Mouse (Mus musculus): ENCODE measurements around the gene Cers5. TPM values are rescaled to one million over a fixed set of nuclear protein-coding genes. Genes with fewer than 3 reads are reported as not detected.
"Not testable (repeated sequence)": the region's sequence is repeated elsewhere in the genome, so short reads cannot be mapped to it uniquely, and the experiment has no call there.

Gene Cers5
- total RNA-seq, 2 experiments from 2014 or later = 40.8 to 53.7 TPM

DNA sequence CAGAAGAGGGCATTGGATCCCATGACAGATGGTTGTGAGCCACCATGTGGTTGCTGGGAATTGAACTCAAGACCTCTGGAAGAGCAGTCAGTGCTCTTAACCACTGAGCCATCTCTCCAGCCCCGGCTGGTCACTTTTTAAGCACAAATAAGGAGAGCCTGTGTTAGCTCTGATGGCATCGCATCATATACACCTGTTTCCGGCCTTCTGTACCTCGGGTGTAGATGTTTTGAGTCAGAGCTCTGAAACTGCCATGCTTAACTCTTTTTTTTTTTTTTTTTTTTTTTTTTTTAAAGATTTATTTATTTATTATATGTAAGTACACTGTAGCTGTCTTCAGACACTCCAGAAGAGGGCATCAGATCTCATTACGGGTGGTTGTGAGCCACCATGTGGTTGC, 45.6 kb downstream of the Cers5 start:
- not testable (repeated sequence) for DNase-seq (ENCODE audit: low spot score in 2 of 2)

DNA sequence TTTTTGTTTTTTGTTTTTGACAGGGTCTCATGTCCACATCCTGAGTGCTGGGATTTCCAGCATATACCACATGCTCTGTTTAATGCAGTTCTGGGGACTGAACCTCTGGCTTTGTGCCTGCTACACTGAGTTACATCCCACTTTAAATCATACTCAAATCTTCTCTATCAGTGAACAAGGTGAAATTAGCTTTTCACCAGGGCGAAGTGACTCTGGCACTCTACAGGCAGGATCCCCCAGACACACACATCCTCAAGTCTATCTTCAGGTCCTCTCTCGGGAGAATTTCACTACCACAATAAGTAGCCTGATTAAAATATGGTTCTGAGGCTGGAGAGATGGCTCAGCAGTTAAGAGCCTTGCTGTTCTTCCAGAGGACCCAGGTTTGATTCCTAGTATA, 46.1 kb downstream of the Cers5 start:
- DNase-seq (ENCODE audit: low spot score in 2 of 2) = no peak

DNA sequence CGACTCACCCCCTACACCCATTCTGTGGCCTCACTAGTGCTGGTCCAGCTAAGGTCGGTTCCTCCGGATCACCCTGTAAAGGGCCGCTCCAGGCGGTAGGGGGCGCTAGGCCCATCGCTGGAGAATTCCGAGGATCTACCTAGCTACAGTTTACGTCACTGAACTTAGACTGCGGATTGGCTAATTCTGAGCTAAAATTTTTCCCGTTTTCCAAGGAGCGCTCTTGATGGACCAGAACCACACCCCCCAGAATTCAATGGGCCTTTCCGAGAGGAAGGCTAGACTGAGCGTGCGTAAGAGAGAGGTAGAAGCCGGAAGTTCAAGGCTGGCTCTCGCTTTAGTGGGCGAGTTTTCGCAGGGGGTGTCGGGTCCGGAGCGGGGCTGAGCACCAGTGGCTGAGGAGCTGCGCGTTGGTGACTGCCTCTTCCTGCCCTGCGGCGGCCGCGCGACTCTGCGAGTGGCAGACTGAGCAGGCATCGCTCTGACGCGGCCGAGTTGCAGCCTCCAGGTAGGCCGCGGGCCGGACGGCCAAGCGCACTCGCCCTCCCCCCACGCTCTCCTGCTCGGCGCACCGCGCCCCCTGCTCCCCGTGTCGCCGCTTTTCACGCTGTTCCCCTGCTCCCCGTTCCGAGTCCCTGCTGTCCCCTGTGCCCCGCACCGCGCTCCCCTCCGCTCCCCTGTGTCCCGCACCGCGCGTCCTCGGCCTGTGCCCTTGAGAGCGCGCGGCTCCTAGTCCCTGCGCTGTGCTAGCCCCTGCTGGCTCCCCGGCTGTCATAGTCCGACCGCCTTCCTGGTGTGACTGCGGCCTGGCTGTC, 47.1 kb downstream of the Cers5 start, which contains the start of gene Cox14:
Cox14 (plus strand) TSS at position 278 of the 815 bp plus-strand sequence.
- peak; percentile 96 for DNase-seq (ENCODE audit: low spot score in 2 of 2)

DNA sequence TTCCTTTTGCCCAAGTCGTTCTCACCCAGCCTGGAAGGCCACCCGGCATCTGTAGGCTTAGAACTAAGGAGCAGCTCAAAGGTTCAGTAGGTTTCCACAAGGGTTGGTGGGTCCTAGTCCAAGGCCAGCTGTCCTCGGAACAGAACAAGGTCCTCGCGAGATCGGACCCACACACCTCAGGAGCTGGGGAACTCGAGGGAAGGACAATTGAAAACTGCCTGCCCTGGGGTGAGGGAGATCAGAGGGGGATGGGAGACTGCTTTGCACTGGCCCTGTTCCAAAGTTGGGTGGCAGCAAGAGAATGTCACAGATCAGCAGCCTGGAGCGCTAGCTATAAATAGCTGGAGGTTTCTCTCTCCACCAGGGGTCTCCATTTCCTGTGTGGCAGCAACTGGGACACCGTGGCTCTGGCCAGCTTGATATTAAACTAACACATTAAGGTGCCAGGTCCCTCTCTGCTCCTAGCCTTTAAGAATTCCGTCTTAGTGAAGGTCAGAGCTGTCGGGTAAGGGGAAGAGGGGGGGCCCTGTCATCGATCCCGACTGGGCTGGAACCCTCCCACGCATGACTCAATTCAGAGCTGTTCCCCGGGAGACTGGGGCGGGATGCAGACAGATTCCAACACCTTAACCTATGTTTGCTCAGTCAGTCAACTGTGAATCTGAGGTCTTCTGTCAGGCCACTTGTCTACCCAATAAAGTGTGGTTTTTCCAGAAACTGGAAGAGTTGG, 48.2 kb downstream of the Cers5 start:
- peak in 1 of 2 experiments; percentile 76 for DNase-seq (ENCODE audit: low spot score in 2 of 2)

DNA sequence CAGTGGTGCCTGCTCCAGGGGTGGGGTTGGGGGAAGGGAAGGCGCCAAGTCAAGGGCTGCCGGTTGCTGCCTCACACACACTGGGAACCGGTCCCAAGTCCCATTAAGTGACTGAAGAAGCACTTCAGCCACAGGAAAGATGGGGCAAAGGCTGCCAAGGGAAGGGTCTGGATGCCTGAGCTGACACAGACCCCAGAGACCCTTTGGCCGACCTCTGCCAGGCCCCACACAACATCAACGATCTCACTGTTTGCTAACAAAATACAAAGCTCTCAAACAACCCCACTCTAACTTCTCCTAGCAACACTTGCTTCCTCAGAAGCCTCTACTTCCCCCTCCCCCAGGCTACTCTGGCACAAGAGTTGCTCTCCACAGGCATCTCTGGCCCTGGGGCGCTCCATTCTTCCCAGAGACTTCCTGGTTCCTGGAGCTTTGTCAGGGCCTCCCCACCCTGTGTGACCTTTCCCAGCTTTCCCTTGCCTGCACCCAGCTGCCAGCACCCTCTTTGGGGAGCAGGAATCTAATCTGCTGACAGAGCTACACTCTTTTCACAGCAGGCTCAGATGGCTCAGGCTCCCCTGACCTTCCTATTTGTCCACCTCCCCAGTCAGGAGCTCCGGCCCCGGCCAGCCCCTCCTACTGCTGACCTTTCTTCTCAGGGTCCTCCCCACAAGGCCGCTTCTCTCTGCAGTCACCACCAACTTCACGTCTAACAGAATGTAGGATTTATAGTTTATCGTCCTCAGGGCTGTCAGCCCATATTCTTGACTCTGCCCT, 49.0 kb downstream of the Cers5 start:
- peak; percentile 67 to 74 for DNase-seq (ENCODE audit: low spot score in 2 of 2)

DNA sequence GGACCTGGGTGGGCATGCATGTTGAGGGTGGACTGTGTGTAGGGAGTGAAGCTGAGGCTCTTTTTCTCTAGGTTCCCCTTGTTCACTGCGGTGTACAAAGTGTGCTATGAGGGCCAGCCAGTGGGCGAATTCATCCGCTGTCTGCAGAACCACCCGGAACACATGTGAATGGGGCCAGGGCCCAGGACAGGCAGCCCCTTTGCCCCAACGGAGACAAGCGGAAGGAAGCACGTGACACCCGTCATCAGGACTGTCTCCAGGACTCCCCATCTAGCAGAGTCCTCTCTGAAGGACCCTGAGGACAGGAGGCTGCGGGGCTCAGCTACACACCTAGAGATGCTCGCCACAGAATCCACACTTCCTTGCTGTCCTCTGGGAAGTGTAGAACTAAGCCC, 49.6 kb downstream of the Cers5 start:
- DNase-seq (ENCODE audit: low spot score in 2 of 2) = peak in 1 of 2 experiments; percentile 14

DNA sequence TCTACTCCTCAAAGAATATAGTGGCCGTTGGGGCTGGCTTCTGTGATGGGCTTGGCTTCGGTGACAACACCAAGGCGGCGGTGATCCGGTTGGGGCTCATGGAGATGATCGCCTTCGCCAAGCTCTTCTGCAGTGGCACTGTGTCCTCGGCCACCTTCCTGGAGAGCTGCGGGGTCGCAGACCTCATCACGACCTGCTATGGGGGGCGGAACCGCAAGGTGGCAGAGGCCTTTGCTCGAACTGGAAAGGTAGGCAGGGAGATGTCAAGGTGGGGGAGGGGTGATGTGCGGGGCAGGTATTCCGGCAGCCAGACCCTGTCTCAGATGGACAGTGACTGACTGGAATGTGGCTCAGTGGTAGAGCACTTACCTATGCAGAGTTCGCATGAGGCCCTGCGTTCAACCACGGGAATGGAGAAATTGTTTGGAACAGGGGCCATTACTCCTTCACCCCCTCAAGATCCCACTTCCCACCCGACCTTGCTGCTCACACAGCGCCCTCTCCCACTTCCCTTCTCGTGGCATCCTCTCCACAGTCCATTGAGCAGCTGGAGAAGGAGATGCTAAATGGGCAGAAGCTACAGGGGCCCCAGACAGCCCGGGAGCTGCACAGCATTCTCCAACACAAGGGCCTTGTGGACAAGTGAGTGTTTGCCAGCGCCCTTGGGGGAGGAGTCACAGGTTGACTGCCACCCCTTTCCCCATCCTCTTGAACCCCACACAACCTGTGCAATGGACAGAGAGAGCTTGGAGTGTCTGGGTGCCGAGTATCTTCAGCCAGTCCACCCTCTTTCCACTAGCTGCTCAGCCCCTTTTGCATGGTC, 50.6 kb downstream of the Cers5 start:
- no peak for DNase-seq (ENCODE audit: low spot score in 2 of 2)

DNA sequence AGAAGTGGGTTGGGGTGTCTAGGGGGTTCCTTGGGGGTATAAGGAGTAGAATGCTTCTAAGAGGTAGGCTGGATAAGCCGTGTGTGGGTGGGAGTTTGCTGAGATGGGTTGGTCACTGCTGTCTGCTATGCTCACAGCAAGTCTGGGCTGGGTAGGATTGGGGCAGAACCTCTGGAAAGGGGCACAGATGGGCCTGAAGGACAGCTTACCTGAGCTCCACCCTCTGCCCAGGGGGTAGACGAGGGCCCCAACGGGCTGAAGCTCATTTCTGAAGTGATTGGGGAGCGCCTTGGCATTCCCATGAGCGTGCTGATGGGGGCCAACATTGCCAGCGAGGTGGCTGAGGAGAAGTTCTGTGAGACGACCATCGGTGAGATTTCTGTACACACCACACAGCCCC, 52.8 kb downstream of the Cers5 start:
- DNase-seq (ENCODE audit: low spot score in 2 of 2) = no peak

DNA sequence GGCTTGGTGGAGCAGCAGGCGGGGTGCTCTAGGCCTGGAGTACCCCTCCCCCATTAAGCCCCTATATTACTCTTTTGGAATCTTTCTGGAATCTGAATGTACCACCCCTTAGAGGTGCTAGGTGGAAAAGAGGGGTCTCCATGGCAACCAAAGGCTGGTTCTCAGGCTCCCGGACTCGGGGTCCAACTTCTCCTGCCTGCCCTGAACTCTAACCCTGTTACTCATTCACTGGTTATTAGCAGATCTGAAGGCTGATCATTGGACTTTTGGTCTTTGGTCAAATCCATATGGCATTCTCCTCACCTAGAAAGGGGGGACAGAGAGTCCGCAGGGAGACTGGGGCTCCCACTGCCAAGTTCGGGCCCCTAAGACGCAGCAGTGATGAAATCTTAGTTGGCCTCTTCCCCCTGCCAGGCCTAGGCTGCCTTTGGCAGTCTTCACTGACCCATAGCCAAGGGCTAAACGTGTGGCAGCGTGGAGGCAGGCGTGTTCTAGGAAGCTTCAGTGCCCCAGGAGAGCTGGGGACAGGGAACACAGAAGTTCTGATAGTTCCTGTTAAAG, 54.1 kb downstream of the Cers5 start:
- peak in 1 of 2 experiments; percentile 32 for DNase-seq (ENCODE audit: low spot score in 2 of 2)

DNA sequence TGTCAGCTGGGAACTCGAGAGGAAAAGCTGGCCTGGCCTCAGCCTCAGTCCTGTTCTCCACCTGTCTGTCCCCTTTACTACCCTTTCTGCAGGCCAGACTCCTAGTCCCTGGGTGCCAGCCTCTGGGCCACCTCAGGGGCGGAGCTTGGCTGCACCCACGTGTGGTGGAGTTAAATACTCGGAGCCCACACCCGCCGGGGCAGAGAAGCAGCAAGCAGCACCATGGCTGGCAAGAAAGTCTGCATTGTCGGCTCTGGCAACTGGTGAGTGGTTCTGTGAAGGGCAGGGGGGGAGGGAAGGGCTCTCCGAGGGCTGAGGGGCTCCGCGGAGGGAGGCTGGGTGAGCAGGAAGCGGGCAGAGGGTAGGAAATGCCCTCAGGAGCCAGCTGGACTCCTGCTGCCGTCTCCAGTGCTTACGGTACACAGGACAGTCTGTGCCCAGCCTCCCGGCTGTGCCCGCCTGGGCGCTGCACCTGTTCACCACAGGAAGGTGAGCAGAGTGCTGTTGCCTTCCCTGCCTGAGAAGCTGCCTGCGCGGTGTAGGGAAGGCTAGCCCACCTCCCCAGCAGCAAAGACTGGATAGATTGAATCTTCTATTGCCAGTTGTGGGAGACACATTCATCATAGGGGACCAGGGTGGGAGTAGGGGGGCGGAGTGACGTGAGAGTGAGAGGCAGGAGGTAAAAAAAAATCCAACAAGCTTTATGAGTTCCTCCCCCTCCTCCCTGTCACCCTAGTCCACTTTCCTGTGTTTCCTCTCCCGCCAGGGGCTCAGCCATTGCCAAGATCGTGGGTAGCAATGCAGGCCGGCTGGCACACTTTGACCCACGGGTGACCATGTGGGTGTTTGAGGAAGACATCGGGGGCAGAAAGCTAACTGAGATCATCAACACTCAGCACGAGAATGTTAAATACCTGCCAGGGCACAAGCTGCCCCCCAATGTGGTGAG, 55.0 kb downstream of the Cers5 start, which contains the start of gene Gpd1:
Gpd1 (plus strand) TSS at position 130 of the 949 bp plus-strand sequence.
- peak; percentile 67 to 76 for DNase-seq (ENCODE audit: low spot score in 2 of 2)

DNA sequence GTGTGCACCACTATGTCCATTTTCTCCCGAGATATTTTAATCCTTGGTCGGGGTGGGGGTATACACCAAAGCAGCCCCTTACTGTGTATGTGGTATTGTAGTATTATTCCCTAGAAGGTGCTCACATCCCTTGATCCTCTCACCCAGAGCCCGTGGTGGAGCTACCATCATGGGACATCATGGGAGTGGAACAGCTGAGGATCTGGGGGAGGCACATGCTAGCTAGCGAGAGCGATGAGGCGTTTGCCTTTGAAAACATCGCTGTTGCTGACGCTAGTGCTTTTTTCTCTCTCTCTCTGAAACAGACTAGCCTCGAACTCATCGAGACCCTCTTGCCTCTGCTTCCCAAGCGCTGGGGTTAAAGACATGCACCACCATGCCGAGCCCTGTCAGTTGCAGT, 55.9 kb downstream of the Cers5 start:
- no peak for DNase-seq (ENCODE audit: low spot score in 2 of 2)

DNA sequence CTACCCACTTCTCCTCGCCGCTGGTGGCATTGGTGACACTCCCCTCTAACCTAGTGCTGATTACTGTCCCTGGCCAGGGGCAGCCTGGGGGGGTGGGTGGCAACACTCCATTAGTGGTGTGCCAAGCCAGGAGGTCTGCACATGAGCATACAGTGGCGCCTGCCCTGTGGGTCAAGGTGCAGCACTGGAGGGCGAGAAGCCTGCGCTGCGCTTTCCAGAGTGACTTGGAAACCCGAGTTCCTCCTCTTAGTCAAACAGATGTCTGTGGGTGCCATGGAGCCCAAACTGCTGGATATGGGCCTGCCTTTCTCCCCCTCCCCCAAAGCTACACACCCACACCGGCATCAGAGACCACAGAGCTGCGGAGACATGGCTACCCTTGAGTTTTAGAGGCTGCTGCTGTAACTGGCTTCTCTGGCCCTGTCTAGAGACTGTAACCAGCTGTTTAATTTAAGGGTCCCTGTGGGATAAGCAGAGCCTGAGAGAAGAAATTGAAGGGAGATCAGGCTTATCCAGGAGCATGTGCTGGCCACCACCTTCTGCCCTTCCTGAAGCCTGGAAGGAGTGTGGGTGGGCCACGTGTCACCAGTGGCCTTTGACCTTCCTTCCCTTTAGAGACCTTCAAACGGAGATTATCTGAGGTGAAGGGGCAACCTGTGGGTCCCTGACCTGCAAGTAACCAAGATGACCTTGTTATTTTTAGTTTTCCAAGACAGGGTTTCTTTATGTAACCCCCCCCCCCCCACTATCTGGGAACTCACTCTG, 56.5 kb downstream of the Cers5 start:
- no peak for DNase-seq (ENCODE audit: low spot score in 2 of 2)

DNA sequence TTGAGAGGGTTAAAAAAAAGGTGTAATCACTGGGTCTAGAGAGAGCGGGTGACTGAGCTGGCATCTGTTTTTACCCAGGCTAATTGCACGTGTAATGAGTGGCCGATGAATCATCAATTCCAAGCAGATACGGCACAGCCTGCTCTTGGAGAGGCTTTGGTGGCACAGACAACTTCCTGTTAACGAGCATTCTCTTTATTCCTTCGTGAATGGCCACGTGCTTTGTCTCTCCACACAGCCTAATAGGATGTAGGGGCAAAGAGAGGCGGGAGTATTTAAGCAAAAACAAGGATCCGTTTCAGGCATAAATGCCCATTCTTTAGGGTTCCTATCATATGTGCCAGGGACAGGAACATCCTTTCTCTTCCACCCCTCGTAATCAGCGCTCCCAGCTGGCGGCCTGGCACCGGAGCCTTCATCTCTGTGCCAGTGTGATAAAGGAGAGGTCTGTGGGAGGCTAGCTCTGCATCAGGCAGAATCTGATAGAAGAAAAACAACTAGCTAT, 57.3 kb downstream of the Cers5 start:
- DNase-seq (ENCODE audit: low spot score in 2 of 2) = no peak

DNA sequence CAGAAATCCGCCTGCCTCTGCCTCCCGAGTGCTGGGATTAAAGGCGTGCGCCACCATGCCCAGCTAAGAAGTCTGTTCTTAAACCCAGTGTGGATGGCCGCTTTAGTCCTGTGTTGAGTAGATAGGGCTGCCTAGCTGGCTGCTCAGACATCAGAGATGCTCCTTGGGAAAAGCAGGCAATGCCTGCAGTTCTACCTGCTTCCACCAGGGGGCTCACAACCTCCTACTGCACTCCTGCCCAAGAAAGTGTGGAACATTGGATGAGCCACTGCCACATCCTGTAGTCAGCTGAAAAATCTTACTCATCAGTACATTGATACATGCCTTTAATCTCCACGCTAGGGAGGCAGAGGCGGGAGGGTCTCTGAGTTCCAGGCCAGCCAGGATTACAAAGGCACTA, 57.8 kb downstream of the Cers5 start:
- DNase-seq (ENCODE audit: low spot score in 2 of 2) = peak; percentile 63 to 72

DNA sequence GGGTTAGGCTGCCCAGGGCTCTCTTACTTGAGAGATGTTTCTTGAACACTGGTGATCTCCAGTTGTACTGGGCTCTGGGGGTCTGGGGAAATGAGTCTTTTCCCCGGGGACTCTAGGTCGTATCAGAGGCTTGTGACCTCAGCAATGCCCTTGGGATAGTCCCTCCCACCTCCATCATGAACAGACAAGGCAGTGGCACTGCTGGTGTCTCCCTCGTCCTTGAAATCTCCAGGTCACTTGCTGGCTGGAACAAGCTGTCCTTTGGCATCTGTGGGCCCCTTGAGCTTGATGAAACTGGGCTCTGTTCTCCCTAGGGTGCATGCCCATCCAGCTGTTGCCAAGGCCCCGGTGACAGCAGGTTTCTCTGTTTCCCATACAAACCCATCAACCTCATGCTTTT, 58.5 kb downstream of the Cers5 start:
- DNase-seq (ENCODE audit: low spot score in 2 of 2) = peak in 1 of 2 experiments; percentile 48

DNA sequence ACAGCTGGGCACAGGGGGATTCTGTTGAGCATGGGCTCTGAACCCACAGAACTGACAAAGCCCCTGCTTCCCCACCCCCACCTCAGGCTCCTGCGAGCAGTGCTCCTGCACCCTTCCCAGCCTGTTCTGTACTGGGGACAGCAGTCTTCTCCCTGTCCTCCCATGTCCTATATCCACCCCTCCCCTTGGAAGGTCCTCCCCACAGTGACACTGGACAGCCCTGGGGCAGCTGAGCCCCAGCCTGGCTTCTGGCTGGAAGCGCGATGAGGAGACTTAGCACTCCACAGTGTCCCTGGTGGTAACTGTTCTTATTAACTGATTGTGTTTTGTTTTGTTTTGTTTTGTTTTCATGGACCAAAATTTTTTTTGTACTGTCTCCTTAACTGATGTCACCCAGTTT, 59.1 kb downstream of the Cers5 start:
- DNase-seq (ENCODE audit: low spot score in 2 of 2) = peak in 1 of 2 experiments; percentile 36

DNA sequence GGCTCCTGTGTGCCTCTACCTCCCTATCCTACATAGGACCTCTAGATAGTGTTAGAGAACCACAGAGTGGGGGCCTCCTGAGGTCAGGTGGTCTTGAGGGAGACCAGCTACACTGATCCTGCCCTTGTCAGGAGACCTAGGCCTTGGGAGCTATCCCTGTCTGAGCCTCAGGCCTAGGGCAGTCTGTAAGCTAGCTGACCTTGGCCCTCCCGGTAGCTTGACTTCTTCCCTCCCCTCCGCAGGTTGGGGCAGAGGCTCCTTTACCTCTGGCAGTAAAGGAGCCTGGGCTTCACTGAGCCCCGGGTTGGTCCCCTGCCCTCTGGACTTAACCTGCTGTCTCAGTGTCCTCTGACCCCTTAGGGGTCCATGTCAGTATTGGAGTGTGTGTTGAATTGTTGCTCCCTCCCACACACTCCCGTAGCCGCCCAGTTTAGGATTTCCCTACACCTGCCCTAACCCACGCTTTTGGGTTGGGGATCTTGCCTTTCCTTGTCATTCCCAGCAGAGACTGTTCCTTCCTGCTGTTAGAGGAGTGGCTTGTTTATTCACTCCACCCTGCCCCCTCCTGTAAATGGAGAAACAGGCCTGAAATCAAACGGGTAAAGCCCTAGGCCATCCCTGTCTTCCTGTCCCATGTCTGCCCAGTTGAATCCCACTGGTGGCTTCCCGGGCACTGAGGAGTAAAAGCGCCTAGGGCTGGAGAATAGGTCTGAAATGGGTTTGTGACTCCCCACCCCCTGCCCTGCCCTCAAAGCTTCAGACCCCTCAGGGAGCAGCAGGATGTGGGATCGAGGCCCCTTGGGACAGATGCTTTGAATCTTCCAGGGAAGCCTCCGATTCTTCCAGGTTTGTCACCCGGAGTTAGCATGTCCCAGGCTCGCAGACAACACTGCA, 59.8 kb downstream of the Cers5 start:
- no peak for DNase-seq (ENCODE audit: low spot score in 2 of 2)
